ENCODE assay signal across 11 mouse cellular contexts in the genomic region with DNA sequence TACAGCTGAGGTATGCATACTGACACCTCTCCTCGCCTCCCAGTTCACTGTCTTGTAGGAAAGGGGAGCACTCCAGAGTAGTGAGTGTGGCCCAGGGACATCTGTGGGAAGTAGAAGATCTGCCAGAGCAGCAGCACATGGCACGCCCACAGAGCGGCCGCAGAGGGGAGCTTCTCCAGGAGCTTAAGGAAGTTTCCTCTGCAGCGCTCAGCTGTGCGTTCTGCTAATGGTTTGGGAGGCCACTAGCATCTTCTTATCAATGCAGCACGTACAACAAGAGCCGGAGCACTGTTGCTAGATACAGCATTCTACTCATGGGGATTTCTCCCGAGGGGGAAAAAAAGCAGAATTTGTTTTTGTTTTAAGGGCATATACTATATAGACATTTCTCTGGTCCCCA.
DNase-seq lines count a peak whose midpoint lies in the region; ATAC-seq lines count a peak whose summit lies in the region.
"Had no signal": no experiment of that assay in that cellular context is flagged by ENCODE, and none has a peak within 500 bp of the region (broad histone marks: within the 10 kb centered on the region; RNA-seq: fewer than 3 reads in every experiment).

No protein-coding gene starts in this region.

- no peak overlapping the region for H3K9ac ChIP-seq in heart, embryonic 13.5 days

- H3K36me3 ChIP-seq in heart, embryonic 13.5 days, result no peaks in the 10 kb centered on the region
- H3K36me3 ChIP-seq: limb, embryonic 10.5 days had no signal

- H3K9me3 ChIP-seq in heart, embryonic 13.5 days, result no peaks in the 10 kb centered on the region
- H3K9me3 ChIP-seq: limb, embryonic 10.5 days had no signal

- peak overlapping the region; percentile 24; the same call in 1 of the 2 replicates for H3K4me2 ChIP-seq in heart, embryonic 13.5 days

- H3K27me3 ChIP-seq in heart, embryonic 13.5 days (replicated peaks), result no peaks in the 10 kb centered on the region
- H3K27me3 ChIP-seq: CH12.LX had no signal

- H3K4me3 ChIP-seq in heart, embryonic 13.5 days, result no peak overlapping the region
- H3K4me3 ChIP-seq: erythroblast, embryonic 14.5 days; limb, embryonic 10.5 days had no signal

- no peak overlapping the region for H3K27ac ChIP-seq in heart, embryonic 13.5 days (replicated peaks)
- H3K27ac ChIP-seq: limb, embryonic 10.5 days had no signal

- DNase-seq in heart, adult 11 months, result no peak
- DNase-seq in right cerebral cortex, adult 18-20 months, result peak; percentile 17
- no peak for DNase-seq in right cerebral cortex, postnatal 25 days
- DNase-seq in c-Kit-positive CD71-positive TER-119-negative erythroid progenitor cells, embryonic 14.5 days (ENCODE audit: low read depth), result peak; percentile 34
- no peak for DNase-seq in urinary bladder, adult 2 months (ENCODE audit: low spot score)
- DNase-seq: cerebellum, postnatal 14 days had no signal

- peaks cover 5% of the 10 kb centered on the region for H3K4me1 ChIP-seq in heart, embryonic 13.5 days

- ATAC-seq in heart, embryonic 13.5 days (ENCODE audit: extremely low read depth, insufficient number of reproducible peaks, low FRiP score, low TSS enrichment), result no peak
- peak; percentile 48 for ATAC-seq in megakaryocyte progenitor cell, adult 5-6 weeks (replicated peaks; ENCODE audit: poor library complexity)

- WGBS in heart, embryonic 13.5 days, result 7% methylated on average over 9 of the region's 9 CpGs

Comparison
In these comparisons a context has a peak if more than half of its experiments do, and no peak if none do; other contexts are left out.
1. DNase-seq: peak in right cerebral cortex, adult 18-20 months (single experiment) and c-Kit-positive CD71-positive TER-119-negative erythroid progenitor cells, embryonic 14.5 days (single experiment); none in heart, adult 11 months (single experiment), right cerebral cortex, postnatal 25 days (single experiment) and urinary bladder, adult 2 months (single experiment).